Mouse (Mus musculus) lung, postnatal 14 days (tissue): ENCODE results near the gene Tmem107.
A peak's percentile ranks its signal among the peaks of the same experiment; 100 is the strongest.
"Not testable (repeated sequence)": the region's sequence is repeated elsewhere in the genome, so short reads cannot be mapped to it uniquely, and the experiment has no call there.

ENCODE experiments used
- DNase-seq: peaks from one replicate; pipeline ENCODE4 v3.0.0; 2021

Gene Tmem107

GRCm38 (mm10) chr11:69076572-69076971 is 6.0 kb downstream of the Tmem107 start:
- DNase-seq, result no peak

- DNase-seq, result no peak
Measured at GRCm38 (mm10) chr11:69077316-69077715, 6.7 kb downstream of the Tmem107 start.

- DNase-seq, result no peak
Measured at GRCm38 (mm10) chr11:69078041-69078440, 7.4 kb downstream of the Tmem107 start.

GRCm38 (mm10) chr11:69078805-69079438 is 8.3 kb downstream of the Tmem107 start:
- DNase-seq, result no peak

GRCm38 (mm10) chr11:69080102-69080854 is 9.7 kb downstream of the Tmem107 start:
- DNase-seq, result no peak

GRCm38 (mm10) chr11:69080855-69081222 is 10.2 kb downstream of the Tmem107 start:
- DNase-seq, result no peak

GRCm38 (mm10) chr11:69081613-69082012 is 11.0 kb downstream of the Tmem107 start:
- no peak for DNase-seq

GRCm38 (mm10) chr11:69085608-69086007 is 15.0 kb downstream of the Tmem107 start:
- no peak for DNase-seq

- no peak for DNase-seq
Measured at GRCm38 (mm10) chr11:69086390-69086789, 15.8 kb downstream of the Tmem107 start.

GRCm38 (mm10) chr11:69087082-69087481 is 16.5 kb downstream of the Tmem107 start:
- no peak for DNase-seq

- DNase-seq, result no peak
Measured at GRCm38 (mm10) chr11:69087597-69087996, 17.0 kb downstream of the Tmem107 start.

GRCm38 (mm10) chr11:69088103-69088855 is 17.7 kb downstream of the Tmem107 start, which contains the start of gene Vamp2:
Vamp2 (plus strand) TSS chr11:69088490.
- DNase-seq, result peak; percentile 91

- no peak for DNase-seq
Measured at GRCm38 (mm10) chr11:69088856-69089615, 18.4 kb downstream of the Tmem107 start.

- DNase-seq, result no peak
Measured at GRCm38 (mm10) chr11:69089616-69090290, 19.1 kb downstream of the Tmem107 start.

GRCm38 (mm10) chr11:69090367-69090766 is 19.8 kb downstream of the Tmem107 start:
- no peak for DNase-seq

- DNase-seq, result no peak
Measured at GRCm38 (mm10) chr11:69091566-69092385, 21.2 kb downstream of the Tmem107 start.

GRCm38 (mm10) chr11:69092386-69092751 is 21.8 kb downstream of the Tmem107 start:
- DNase-seq, result peak; percentile 95

GRCm38 (mm10) chr11:69092871-69093270 is 22.3 kb downstream of the Tmem107 start:
- no peak for DNase-seq

GRCm38 (mm10) chr11:69093856-69094255 is 23.2 kb downstream of the Tmem107 start:
- not testable (repeated sequence) for DNase-seq

- DNase-seq, result peak; percentile 98
Measured at GRCm38 (mm10) chr11:69094697-69095429, 24.3 kb downstream of the Tmem107 start, which contains the start of gene Per1. Per1 (plus strand) TSS chr11:69095217.
